Mouse (Mus musculus): Measurements from ENCODE around the gene Ambp. TPM values are rescaled to one million over a fixed set of nuclear protein-coding genes. Genes with fewer than 3 reads are reported as not detected.

Ambp gene
- 13.7 TPM in 1 of 2 replicates, not detected in the other for total RNA-seq (2021)
- long read RNA-seq, transcript Ambp-201 (10 exons, 1,268 nt), result major isoform, 1,229 of 1,361 reads
- long read RNA-seq, partial matches to known transcripts, result 77 of 1,361 reads
- long read RNA-seq, other reads (novel, unspliced or antisense), result 55 of 1,361 reads

- DNase-seq, result no peak
These were observed at the start of gene Ambp for GRCm38 (mm10) chr4:63154699-63155098. Ambp (minus strand) TSS chr4:63154799.

GRCm38 (mm10) chr4:63203874-63204273 lies 49.3 kb upstream of the Ambp start:
- no peak for DNase-seq

- DNase-seq, result peak; percentile 28
These were observed 44.8 kb upstream of the Ambp start for GRCm38 (mm10) chr4:63199366-63199765.

- DNase-seq, result no peak
These were observed 39.8 kb upstream of the Ambp start for GRCm38 (mm10) chr4:63194366-63194765.

GRCm38 (mm10) chr4:63191641-63192040 lies 37.0 kb upstream of the Ambp start:
- DNase-seq, result no peak

- no peak for DNase-seq
These were observed 31.8 kb upstream of the Ambp start for GRCm38 (mm10) chr4:63186281-63186870.

GRCm38 (mm10) chr4:63181556-63181955 lies 27.0 kb upstream of the Ambp start:
- DNase-seq, result peak; percentile 63

GRCm38 (mm10) chr4:63171969-63172685 lies 17.5 kb upstream of the Ambp start, which contains the start of gene Kif12:
Kif12 (minus strand) TSS chr4:63172131.
- no peak for DNase-seq

- DNase-seq, result no peak
These were observed 16.5 kb upstream of the Ambp start for GRCm38 (mm10) chr4:63171122-63171521.

- no peak for DNase-seq
These were observed 15.5 kb upstream of the Ambp start for GRCm38 (mm10) chr4:63170061-63170460.

GRCm38 (mm10) chr4:63166323-63166722 lies 11.7 kb upstream of the Ambp start:
- DNase-seq, result no peak

- no peak for DNase-seq
These were observed 11.0 kb upstream of the Ambp start for GRCm38 (mm10) chr4:63165636-63166035.

GRCm38 (mm10) chr4:63158961-63159592 lies 4.5 kb upstream of the Ambp start:
- DNase-seq, result peak; percentile 89

GRCm38 (mm10) chr4:63158192-63158591 lies 3.6 kb upstream of the Ambp start:
- no peak for DNase-seq

GRCm38 (mm10) chr4:63156726-63157634 lies 2.4 kb upstream of the Ambp start:
- no peak for DNase-seq

GRCm38 (mm10) chr4:63155596-63155995 lies 997 bp upstream of the Ambp start:
- no peak for DNase-seq

- DNase-seq, result no peak
These were observed 571 bp downstream of the Ambp start for GRCm38 (mm10) chr4:63154028-63154427.

- no peak for DNase-seq
These were observed 3.5 kb downstream of the Ambp start for GRCm38 (mm10) chr4:63151127-63151526.

GRCm38 (mm10) chr4:63147268-63147667 lies 7.3 kb downstream of the Ambp start:
- no peak for DNase-seq

GRCm38 (mm10) chr4:63129891-63130624 lies 24.5 kb downstream of the Ambp start:
- no peak for DNase-seq

GRCm38 (mm10) chr4:63124861-63125466 lies 29.6 kb downstream of the Ambp start:
- DNase-seq, result no peak
